Mouse (Mus musculus) brain, adult 10 weeks (tissue): ENCODE results near the gene Susd4. TPM values are rescaled to one million over a fixed set of nuclear protein-coding genes. Genes with fewer than 3 reads are reported as not detected.

Source experiments
- polyA plus RNA-seq: library from polyadenylated mRNA; stranded (reverse); fragments of 350-450 nt; fragmentation: Illumina TruSeq; extraction: RNeasy Lipid Tissue Mini Kit (QIAGEN cat#74804); gene quantifications from one replicate; pipeline ENCODE4 v1.2.3, GENCODE M21; 2015; ENCODE audit warnings: low read depth, low replicate concordance

Susd4 gene
- polyA plus RNA-seq: 90.6 TPM

GRCm38 (mm10) chr1:182763716-182764461 is at the start of gene Susd4:
Susd4 (plus strand) TSS chr1:182763860.

GRCm38 (mm10) chr1:182749080-182749479 is 14.6 kb upstream of the Susd4 start, which contains the start of gene Ccdc185:
Ccdc185 (minus strand) TSS chr1:182749180.

Other genes starting within 250 kb of the Susd4 start
- 57.9 TPM for gene Capn2, start 246.3 kb upstream of the Susd4 start, polyA plus RNA-seq
- not detected for gene Capn8, start 198.9 kb upstream of the Susd4 start, polyA plus RNA-seq
- gene Ccdc185, start 14.7 kb upstream of the Susd4 start, polyA plus RNA-seq: not detected
- gene Tlr5, start 190.9 kb downstream of the Susd4 start, polyA plus RNA-seq: 0.64 TPM